Mouse (Mus musculus): ENCODE results near the gene Cacna1i. TPM values are rescaled to one million over a fixed set of nuclear protein-coding genes. Genes with fewer than 3 reads are reported as not detected.

The Cacna1i gene
- polyA plus RNA-seq, 1 experiment = not detected

DNA sequence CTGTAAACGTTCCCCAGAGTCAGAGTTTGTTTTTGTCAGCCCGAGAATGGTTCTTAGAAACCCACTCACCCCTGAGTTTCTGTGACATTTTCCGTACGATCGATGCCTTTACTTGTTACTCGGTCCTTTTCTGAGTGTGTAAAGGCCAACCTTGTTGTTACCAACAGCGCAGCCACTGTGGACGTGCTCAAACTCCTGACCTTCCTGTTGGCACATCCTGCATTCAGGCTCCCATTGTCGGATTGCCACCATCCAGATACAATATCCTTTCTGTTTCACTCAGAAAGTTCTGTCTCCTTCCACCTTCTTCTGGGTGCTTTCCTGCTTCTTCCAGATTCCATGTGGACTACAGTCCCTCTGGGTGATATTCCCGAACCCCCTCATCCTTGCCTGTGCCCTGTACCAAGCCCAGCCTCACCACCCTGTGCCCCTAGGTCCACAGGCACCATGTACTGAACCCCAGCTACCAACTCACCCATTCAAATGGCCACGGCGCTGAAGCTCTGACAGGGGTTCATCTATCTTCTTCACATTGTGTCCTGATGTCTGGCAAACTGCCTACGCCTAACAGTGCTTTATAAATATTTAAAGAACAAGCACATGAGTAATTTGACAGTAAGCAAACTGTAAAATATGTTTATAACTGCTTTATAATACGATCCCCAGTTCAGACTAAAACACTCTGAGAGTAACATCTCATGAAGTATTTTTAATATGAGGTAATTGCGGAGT lies 159.1 kb downstream of the Cacna1i start:
- no peak overlapping the region for H3K4me3 ChIP-seq (ENCODE audit: low read depth, low read length)
- TF ChIP-seq EP300 (IDR thresholded peaks at IDR 0.05; ENCODE audit: insufficient read depth, low read depth, low read length) (no peak), CTCF (IDR thresholded peaks at IDR 0.05; ENCODE audit: low read depth, low read length) (no peak), POLR2A (IDR thresholded peaks at IDR 0.05; ENCODE audit: insufficient read depth, low read length) (no peak)
- H3K36me3 ChIP-seq (ENCODE audit: control insufficient read depth, insufficient read depth, low read length, poor library complexity, severe bottlenecking) = no peaks in the 10 kb centered on the region
- H3K4me1 ChIP-seq (ENCODE audit: control insufficient read depth, insufficient read depth, low read length) = no peaks in the 10 kb centered on the region
- no peak overlapping the region for H3K27ac ChIP-seq (ENCODE audit: insufficient read depth, low read length)
- H3K9ac ChIP-seq (ENCODE audit: low read depth, poor library complexity, severe bottlenecking) = no peak overlapping the region
- no peaks in the 10 kb centered on the region for H3K9me3 ChIP-seq (replicated peaks; ENCODE audit: control insufficient read depth, insufficient read depth, low read length, poor library complexity, severe bottlenecking)
- no peaks in the 10 kb centered on the region for H3K27me3 ChIP-seq (ENCODE audit: control insufficient read depth, insufficient read depth, low read length, poor library complexity, severe bottlenecking)

Other genes with a start within 250 kb of the Cacna1i start
- gene Syngr1, start 195.9 kb upstream of the Cacna1i start, polyA plus RNA-seq (2011; ENCODE audit: insufficient read depth, insufficient read length, low read depth, missing spikeins) = 30.7 and 32.3 TPM in 2 replicates
- 2,815 and 3,044 TPM in 2 replicates for gene Rpl3, start 195.4 kb upstream of the Cacna1i start, polyA plus RNA-seq (2011; ENCODE audit: insufficient read depth, insufficient read length, low read depth, missing spikeins)
- 13.5 and 15.6 TPM in 2 replicates for gene Tab1, start 154.1 kb upstream of the Cacna1i start, polyA plus RNA-seq (2011; ENCODE audit: insufficient read depth, insufficient read length, low read depth, missing spikeins)
- gene Mgat3, start 113.5 kb upstream of the Cacna1i start, polyA plus RNA-seq (2011; ENCODE audit: insufficient read depth, insufficient read length, low read depth, missing spikeins) = 6.2 and 6.3 TPM in 2 replicates
- gene Mief1, start 53.2 kb upstream of the Cacna1i start, polyA plus RNA-seq (2011; ENCODE audit: insufficient read depth, insufficient read length, low read depth, missing spikeins) = 35.7 and 38.4 TPM in 2 replicates
- not detected in 2 replicates for gene AC140267.1, start 51.4 kb upstream of the Cacna1i start, polyA plus RNA-seq (2011; ENCODE audit: insufficient read depth, insufficient read length, low read depth, missing spikeins)
- gene Atf4, start 32.1 kb upstream of the Cacna1i start, polyA plus RNA-seq (2011; ENCODE audit: insufficient read depth, insufficient read length, low read depth, missing spikeins) = 193 and 198 TPM in 2 replicates
- 28.1 and 33.2 TPM in 2 replicates for gene Rps19bp1, start 22.9 kb upstream of the Cacna1i start, polyA plus RNA-seq (2011; ENCODE audit: insufficient read depth, insufficient read length, low read depth, missing spikeins)

Measured in ES-Bruce4 (cell line).